Mouse (Mus musculus) liver, embryonic 13.5 days (tissue): ENCODE measurements around the gene Jam2. TPM values are rescaled to one million over a fixed set of nuclear protein-coding genes. Genes with fewer than 3 reads are reported as not detected.

Experiments
- ATAC-seq: fragments of 200-750 bp; cut with Nextera tagmentation; 2 replicates; pipeline ENCODE4 v1.8.0; 2017; ENCODE audit warnings: low read depth, mild to moderate bottlenecking, moderate number of reproducible peaks, moderate library complexity
- DNase-seq: peaks from one replicate; pipeline ENCODE4 v3.0.0; 2022
- H3K27ac ChIP-seq: fragments of 300-500 bp; sonication (generic); 2 replicates; pipeline ENCODE4 v1.5.1; 2015; ENCODE audit warnings: moderate library complexity, mild to moderate bottlenecking, inconsistent platforms
- H3K27me3 ChIP-seq: fragments of 300-500 bp; sonication (generic); 2 replicates; pipeline ENCODE4 v1.6.1; 2015; ENCODE audit warnings: mild to moderate bottlenecking, inconsistent platforms
- H3K36me3 ChIP-seq: fragments of 300-500 bp; sonication (generic); 2 replicates; pipeline ENCODE4 v1.6.1; 2015; ENCODE audit warnings: mild to moderate bottlenecking, inconsistent platforms
- H3K4me1 ChIP-seq: fragments of 300-500 bp; sonication (generic); replicated peaks from 2 replicates; pipeline ENCODE4 v1.6.1; 2015; ENCODE audit warnings: inconsistent platforms
- H3K4me2 ChIP-seq: fragments of 300-500 bp; sonication (generic); 2 replicates; pipeline ENCODE4 v1.6.1; 2015; ENCODE audit warnings: inconsistent platforms, mild to moderate bottlenecking, moderate library complexity
- H3K4me3 ChIP-seq: fragments of 300-500 bp; sonication (generic); replicated peaks from 2 replicates; pipeline ENCODE4 v1.5.1; 2015; ENCODE audit warnings: mild to moderate bottlenecking, inconsistent platforms
- H3K9ac ChIP-seq: fragments of 300-500 bp; sonication (generic); 2 replicates; pipeline ENCODE4 v1.6.1; 2015; ENCODE audit warnings: mild to moderate bottlenecking, inconsistent platforms
- H3K9me3 ChIP-seq: fragments of 300-500 bp; sonication (generic); replicated peaks from 2 replicates; pipeline ENCODE4 v1.6.1; 2016; ENCODE audit warnings: inconsistent platforms
- WGBS: fragments of 180-500 bp; shearing (Covaris S2); methylation state at CpG from one replicate; pipeline ENCODE4 v1.1.7; 2015; ENCODE audit not compliant: insufficient replicate concordance; 5-methylcytosine and 5-hydroxymethylcytosine counted together
- polyA plus RNA-seq: library from polyadenylated mRNA; unstranded; fragments of >200 nt; fragmentation: Nextera tagmentation; extraction: Ambion mirVana; gene quantifications from 2 replicates; pipeline ENCODE4 v1.2.1, GENCODE M21; 2015

The Jam2 gene
- polyA plus RNA-seq, 1 experiment from 2014 or later = 0.89 TPM

- H3K36me3 ChIP-seq = no peaks in the 10 kb centered on the region
- H3K4me3 ChIP-seq = no peak overlapping the region
- ATAC-seq (no peak), DNase-seq (no peak)
- no peak overlapping the region for H3K9ac ChIP-seq
- no peak overlapping the region for H3K4me2 ChIP-seq
- 62% methylated on average over 8 of the region's 8 CpGs for WGBS
- H3K9me3 ChIP-seq = no peaks in the 10 kb centered on the region
- H3K27me3 ChIP-seq = no peaks in the 10 kb centered on the region
- H3K27ac ChIP-seq = no peak overlapping the region
- H3K4me1 ChIP-seq = no peaks in the 10 kb centered on the region
Measured at GRCm38 (mm10) chr16:84873805-84874204, 99.9 kb downstream of the Jam2 start.

- Histone ChIP-seq H3K27ac (no peak overlapping the region), H3K9ac (no peak overlapping the region)
- 72% methylated on average over 24 of the region's 24 CpGs for WGBS
Measured at GRCm38 (mm10) chr16:84875012-84875717, 101.2 kb downstream of the Jam2 start.

More at GRCm38 (mm10) chr16:84875012-84875717, 101.2 kb downstream of the Jam2 start:
- Histone ChIP-seq H3K36me3 (no peaks in the 10 kb centered on the region), H3K9me3 (no peaks in the 10 kb centered on the region), H3K27me3 (no peaks in the 10 kb centered on the region), H3K4me3 (no peak overlapping the region), H3K4me2 (no peak overlapping the region), H3K4me1 (no peaks in the 10 kb centered on the region)
- ATAC-seq = no peak
- DNase-seq = no peak

Other genes with a start within 250 kb of the Jam2 start
- gene Mrpl39, start 38.4 kb upstream of the Jam2 start, polyA plus RNA-seq = 30.3 and 35.5 TPM in 2 replicates
- 16.6 and 22.5 TPM in 2 replicates for gene Gabpa, start 60.8 kb downstream of the Jam2 start, polyA plus RNA-seq
- gene Atp5j, start 61.5 kb downstream of the Jam2 start, polyA plus RNA-seq = 615 and 621 TPM in 2 replicates